Mouse (Mus musculus): ENCODE data around the gene Krtap21-1.

The Krtap21-1 gene

GRCm38 (mm10) chr16:89403768-89404167 is at the start of gene Krtap21-1:
Krtap21-1 (minus strand) TSS chr16:89403868.
- DNase-seq (ENCODE audit: low spot score): no peak

- DNase-seq (ENCODE audit: low spot score): no peak
Observed at GRCm38 (mm10) chr16:89429586-89429985, 25.9 kb upstream of the Krtap21-1 start.

DNA sequence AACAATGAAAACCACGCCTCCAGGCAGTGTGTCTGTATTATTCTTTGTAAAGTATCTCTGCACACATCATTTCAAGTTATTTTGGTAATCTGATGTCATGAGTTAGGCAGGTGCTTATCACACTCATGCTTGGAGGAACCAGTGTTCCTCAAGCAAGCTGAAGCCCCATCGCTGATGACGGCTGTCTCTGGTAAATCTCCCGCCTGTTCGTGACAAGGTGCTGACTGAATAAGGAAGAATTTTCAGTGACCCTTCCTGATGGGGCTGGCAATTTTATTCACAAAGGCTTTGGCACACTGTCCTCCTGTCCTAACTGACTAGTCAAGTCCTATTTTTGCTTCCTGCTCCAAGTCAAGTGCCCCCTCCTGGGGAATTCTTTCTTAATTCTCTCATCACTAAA is 21.6 kb upstream of the Krtap21-1 start:
- DNase-seq (ENCODE audit: low spot score): peak; percentile 5

DNA sequence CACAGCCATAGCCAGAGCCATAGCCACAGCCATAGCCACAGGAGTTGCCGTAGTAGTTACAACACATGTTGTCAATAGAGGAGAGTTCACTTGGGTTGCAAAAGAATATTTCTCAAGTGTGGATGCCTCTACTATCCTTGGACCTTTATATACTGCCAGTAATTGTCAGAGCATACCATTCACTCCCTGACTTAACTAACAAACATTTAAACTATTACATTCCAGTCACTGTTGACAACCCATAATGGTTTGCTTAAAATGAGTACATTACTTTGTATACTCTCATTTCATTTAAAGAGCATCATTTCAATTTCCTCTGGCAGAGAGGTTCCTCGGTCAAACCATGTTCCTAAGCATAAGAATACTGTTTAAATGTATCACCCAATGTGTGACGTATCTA is 16.3 kb upstream of the Krtap21-1 start, which contains the start of gene Krtap6-2:
Gene Krtap6-2, minus strand, starts transcription at position 101 of the 400 bp plus-strand sequence.
- no peak for DNase-seq (ENCODE audit: low spot score)

DNA sequence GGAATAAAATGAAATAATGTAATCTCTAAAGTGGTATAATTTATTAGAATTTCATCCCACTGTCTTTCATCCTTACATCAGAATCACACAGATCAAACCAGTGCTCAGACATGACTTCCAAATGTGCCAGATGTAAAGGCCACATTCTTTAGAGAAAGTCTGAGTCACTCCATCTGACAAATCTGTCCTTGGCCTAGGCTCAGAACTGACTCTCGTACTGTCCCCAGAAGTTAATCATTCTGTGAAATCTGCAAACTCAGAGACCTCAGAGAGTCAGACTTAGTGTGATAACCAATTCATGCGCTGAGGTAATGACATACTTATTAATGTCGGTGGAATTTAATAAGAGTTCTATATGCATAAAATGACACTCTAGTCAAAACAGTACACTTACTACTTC is 12.6 kb upstream of the Krtap21-1 start:
- no peak for DNase-seq (ENCODE audit: low spot score)

GRCm38 (mm10) chr16:89410345-89411068 is 6.8 kb upstream of the Krtap21-1 start:
- no peak for DNase-seq (ENCODE audit: low spot score)

GRCm38 (mm10) chr16:89372734-89373461 is 30.8 kb downstream of the Krtap21-1 start:
- DNase-seq (ENCODE audit: low spot score): no peak

Measured in embryo, embryonic 10 days (tissue).